Mouse (Mus musculus) megakaryocyte, embryonic 14.5 days (primary cell): ENCODE measurements around the gene Prkar2a.

ENCODE experiments used
- FLI1 ChIP-seq: IDR thresholded peaks from 2 replicates; pipeline ENCODE4 v1.6.1; 2012; ENCODE audit warnings: low read length, inconsistent platforms, mixed read lengths
- GATA1 ChIP-seq: IDR thresholded peaks from 3 replicates; pipeline ENCODE4 v1.6.1; 2012; ENCODE audit warnings: mixed read lengths, low read length, inconsistent platforms, borderline replicate concordance

DNA sequence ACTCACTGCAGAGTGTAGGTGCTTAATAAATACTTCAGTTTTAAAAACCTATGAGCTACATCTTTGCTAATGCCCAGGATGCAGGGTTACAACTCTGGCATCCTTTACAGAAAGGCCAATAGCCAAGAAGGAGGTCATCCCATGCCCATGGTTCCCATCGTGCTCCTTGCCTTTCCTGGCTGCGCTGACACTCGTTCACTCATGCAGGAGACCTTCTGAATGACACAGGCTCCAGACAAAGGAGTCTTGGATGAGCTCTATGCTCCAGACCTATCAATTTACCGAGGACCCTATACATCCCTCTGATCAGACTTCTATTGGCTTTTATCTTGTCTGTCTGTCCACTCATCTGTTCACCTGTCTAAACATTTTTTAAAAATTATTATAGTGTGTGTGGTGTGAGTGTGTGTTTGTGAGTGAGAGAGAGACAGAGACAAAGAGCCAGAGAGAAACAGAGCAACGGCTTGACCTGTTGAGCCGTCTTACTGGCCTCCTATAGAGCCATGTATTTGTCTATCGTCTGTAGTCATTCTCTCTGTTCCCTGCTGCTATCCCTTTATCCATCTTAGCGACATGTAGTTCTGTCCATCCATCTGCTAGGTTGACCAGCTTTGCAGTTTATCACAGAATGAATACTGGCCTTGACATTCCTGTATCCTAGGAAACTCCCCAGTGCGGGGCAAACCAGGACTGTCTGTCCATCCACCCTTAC, 93.9 kb downstream of the Prkar2a start:
- no peak for TF ChIP-seq GATA1
- no peak for TF ChIP-seq FLI1
